Mouse (Mus musculus): ENCODE results near the gene Fam216a.

Fam216a gene

GRCm38 (mm10) chr5:122390671-122391070 lies 18.5 kb upstream of the Fam216a start:
- DNase-seq (ENCODE audit: low spot score): no peak

- no peak for DNase-seq (ENCODE audit: low spot score)
These were observed 17.8 kb upstream of the Fam216a start for GRCm38 (mm10) chr5:122390006-122390405.

DNA sequence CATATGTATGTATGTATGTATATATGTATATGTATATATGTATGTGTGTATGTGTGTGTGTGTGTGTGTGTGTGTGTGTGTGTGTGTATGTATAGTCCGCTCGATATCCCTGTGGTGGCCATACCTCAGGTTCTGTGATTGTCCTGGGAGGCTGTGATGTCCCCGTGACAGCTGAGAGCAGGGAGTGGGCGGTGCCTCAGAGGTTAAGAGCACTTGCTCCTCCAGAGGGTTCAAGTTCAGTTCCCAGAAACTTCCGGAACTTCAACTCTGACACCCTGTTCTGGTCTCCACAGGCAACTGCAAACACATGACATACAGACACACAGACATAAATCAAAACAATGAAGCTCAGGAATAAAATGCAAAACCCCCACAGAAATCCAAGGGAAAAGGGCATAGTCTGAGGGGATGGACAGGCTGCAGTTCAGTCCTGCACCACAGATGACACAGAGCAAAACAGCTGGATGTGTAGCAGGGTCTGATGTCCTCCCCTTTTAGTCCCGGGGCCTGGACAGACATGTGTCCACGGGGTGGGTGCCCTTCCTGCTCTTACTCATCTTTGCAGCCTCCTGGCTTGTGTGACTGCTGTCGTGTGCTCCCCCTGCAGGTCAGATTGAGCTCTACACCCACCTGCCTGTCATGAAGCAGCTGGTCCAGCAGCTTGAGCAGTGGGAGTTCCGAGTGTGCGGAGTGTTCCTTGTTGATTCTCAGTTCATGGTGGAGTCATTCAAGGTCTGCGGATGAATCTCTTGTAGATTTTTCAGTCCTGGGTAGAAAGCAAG lies 7.4 kb upstream of the Fam216a start:
- DNase-seq (ENCODE audit: low spot score): peak; percentile 90

- DNase-seq (ENCODE audit: low spot score): no peak
These were observed 6.0 kb upstream of the Fam216a start for GRCm38 (mm10) chr5:122378171-122378570.

GRCm38 (mm10) chr5:122377101-122377833 lies 5.1 kb upstream of the Fam216a start:
- DNase-seq (ENCODE audit: low spot score): no peak

- DNase-seq (ENCODE audit: low spot score): no peak
These were observed 714 bp upstream of the Fam216a start for GRCm38 (mm10) chr5:122372878-122373277.

DNA sequence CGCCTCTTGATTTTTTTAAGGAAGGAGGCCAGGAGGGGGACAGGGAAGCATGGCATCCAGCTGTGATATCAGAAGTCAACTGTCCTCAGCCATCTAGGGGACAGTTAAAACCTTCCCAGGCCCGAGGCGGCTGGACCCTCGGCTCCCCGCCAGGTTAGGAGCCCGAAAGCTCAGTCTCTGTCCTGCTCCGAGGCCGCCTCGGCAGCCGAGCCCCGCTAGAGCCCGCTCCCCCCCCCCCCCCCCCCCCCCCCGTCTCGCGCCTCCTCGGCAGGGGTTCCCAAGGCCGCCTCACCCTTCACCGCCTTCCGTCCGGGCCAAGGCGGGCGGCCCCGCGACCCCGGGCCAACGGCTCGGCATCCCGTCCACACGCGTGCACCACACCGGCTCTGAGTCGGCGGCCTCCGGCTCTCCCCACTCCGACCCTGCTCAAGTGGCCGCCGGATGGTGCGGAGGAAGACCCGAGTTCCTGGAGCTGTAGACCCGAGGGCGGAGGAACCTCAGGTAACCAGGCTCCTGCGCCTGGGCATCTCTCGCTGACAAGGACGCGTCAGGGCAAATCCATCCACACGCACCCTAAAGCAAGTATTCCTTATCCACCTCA lies 473 bp downstream of the Fam216a start, which contains the start of gene Gpn3:
TSS of gene Gpn3 (plus strand) at position 286 of the 601 bp plus-strand sequence.
- no peak for DNase-seq (ENCODE audit: low spot score)

- no peak for DNase-seq (ENCODE audit: low spot score)
These were observed 17.6 kb downstream of the Fam216a start for GRCm38 (mm10) chr5:122354492-122355067.

GRCm38 (mm10) chr5:122353807-122354491 lies 18.2 kb downstream of the Fam216a start, which contains the start of the genes Rad9b and Vps29:
TSS of gene Rad9b (minus strand) at chr5:122354233.
TSS of gene Vps29 (plus strand) at chr5:122354369.
- peak; percentile 97 for DNase-seq (ENCODE audit: low spot score)

DNA sequence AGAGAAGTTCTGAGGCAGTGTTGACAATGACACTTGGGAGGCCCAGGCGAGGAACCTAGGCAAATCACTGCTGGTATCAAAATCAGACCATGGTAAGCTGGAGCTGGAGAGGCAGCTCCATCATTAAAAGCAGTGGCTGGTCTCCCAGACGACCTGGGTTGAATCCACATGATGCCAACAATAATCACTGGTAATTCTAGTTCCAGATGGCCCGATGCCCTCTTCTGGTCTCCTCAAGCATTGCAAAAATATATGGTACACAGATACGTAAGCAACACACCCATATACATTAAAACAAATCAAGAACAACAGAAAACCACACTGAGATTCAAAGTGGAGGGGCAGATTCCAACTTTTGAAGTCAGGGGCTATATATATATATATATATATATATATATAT lies 26.4 kb downstream of the Fam216a start:
- DNase-seq (ENCODE audit: low spot score): no peak

GRCm38 (mm10) chr5:122344260-122344659 lies 27.9 kb downstream of the Fam216a start:
- DNase-seq (ENCODE audit: low spot score): peak; percentile 69

DNA sequence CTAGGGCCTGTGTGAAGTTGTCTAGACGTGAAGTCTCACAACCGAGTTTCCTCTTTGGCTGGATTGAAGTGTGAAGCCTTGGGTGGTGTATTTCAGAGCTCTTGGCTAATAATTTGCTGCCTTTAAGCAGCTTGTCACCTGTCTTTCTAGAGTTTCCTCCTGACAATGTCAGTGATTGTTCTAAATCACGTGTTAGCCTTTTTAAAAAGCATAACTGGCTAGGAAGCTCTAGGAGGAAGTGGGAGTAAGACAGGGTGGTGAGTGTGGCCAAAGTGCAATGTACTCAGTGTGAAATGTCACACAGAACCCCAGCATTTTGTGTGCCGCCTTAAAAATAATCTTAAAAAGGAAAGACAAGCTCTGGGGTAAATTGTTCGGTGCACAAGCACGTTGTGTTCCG lies 28.4 kb downstream of the Fam216a start:
- no peak for DNase-seq (ENCODE audit: low spot score)

DNA sequence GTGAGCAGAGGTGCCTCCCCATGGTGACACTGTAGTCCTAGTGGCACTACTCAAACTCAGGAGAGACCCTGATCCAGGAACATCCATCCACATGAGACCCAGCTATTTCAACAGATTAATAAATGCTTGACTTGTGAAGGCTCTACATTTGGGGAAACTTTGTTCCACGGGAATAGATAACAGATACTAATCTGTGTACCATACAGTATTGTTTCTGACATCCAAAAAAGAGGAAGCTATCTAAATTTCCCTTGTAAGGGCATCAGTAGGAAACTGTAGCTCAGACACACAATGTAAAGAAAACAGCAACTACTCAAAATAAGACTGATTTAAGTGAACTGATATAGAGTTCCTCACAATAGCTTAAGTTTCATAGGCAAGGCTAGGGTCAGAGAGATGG lies 29.3 kb downstream of the Fam216a start:
- DNase-seq (ENCODE audit: low spot score): no peak

DNA sequence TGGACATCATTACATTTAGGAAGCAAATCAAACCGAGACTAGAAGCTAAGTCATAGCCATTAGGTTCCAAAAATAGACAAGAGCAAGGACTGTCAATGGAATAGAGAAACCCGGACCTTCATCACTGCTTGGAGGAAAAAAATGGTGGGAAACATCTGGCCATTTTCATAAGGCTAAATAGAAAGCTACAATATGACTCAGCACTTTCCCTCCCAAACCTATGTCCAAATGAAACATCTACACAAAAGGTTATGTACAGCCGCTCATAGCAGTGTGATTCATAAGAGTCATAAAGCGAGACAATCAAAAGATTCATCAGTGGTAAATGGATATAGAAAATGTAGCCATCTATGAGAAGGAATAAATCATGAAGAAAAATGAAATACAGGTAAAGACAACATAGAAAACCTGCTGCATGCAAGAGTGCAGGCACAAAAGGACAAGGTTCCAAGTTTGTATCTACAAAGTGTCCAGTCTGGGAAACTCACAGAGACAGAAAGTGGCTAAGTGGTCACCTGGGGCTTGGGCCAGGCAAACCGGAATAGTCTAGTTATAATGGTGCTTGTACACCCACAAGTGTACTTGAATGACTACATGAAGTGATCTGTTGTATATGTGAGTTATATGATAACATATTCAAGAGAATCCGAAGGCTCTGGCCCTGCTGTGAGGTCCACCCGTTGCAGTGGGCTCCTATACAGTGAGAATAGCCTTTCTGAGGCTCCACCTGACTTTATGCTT lies 35.4 kb downstream of the Fam216a start:
- DNase-seq (ENCODE audit: low spot score): no peak

GRCm38 (mm10) chr5:122334682-122335081 lies 37.5 kb downstream of the Fam216a start:
- no peak for DNase-seq (ENCODE audit: low spot score)

DNA sequence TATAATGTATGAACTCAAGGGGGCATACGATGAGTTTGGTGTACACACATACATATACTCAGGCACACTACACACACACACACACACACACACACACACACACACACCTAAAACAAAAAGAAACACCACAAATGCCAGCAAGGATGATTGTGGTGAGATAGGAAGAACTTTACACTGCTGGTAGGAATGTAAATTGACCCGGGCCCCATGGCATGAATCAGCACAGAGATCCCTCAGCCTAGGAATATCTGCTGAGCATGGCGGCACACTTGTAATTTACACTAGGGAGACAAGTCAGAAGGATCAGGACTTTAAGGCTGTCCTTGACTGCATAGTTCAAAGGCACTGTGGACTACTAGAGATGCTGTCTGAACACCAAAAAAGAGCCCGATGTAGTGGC lies 41.9 kb downstream of the Fam216a start:
- no peak for DNase-seq (ENCODE audit: low spot score)

- DNase-seq (ENCODE audit: low spot score): no peak
These were observed 44.9 kb downstream of the Fam216a start for GRCm38 (mm10) chr5:122327283-122327682.

GRCm38 (mm10) chr5:122325477-122325876 lies 46.7 kb downstream of the Fam216a start:
- DNase-seq (ENCODE audit: low spot score): no peak

- peak; percentile 80 for DNase-seq (ENCODE audit: low spot score)
These were observed 47.3 kb downstream of the Fam216a start for GRCm38 (mm10) chr5:122324608-122325431.

- no peak for DNase-seq (ENCODE audit: low spot score)
These were observed 48.6 kb downstream of the Fam216a start for GRCm38 (mm10) chr5:122323523-122323922.
